Mouse (Mus musculus) erythroblast, embryonic 14.5 days (primary cell): Measurements from ENCODE around the gene Ankrd28. TPM values are rescaled to one million over a fixed set of nuclear protein-coding genes. Genes with fewer than 3 reads are reported as not detected.

ENCODE experiments used
- H3K27me3 ChIP-seq: 2 replicates; pipeline ENCODE4 v1.6.1; 2012; ENCODE audit warnings: inconsistent platforms; ENCODE audit not compliant: control insufficient read depth
- H3K36me3 ChIP-seq: 2 replicates; pipeline ENCODE4 v1.6.1; 2012; ENCODE audit warnings: mild to moderate bottlenecking, inconsistent platforms; ENCODE audit not compliant: control insufficient read depth
- H3K4me1 ChIP-seq: 2 replicates; pipeline ENCODE4 v1.6.1; 2012; ENCODE audit warnings: inconsistent platforms; ENCODE audit not compliant: control insufficient read depth
- H3K4me3 ChIP-seq: replicated peaks from 2 replicates; pipeline ENCODE3; 2012; ENCODE audit warnings: moderate library complexity, mild to moderate bottlenecking, inconsistent platforms
- H3K9me3 ChIP-seq: 2 replicates; pipeline ENCODE4 v1.6.1; 2012; ENCODE audit warnings: low read length, inconsistent platforms, mixed read lengths; ENCODE audit not compliant: control insufficient read depth
- GATA1 ChIP-seq: IDR thresholded peaks from 2 replicates; pipeline ENCODE4 v1.6.1; 2012; ENCODE audit warnings: low read length, inconsistent platforms, mixed read lengths
- TAL1 ChIP-seq: IDR thresholded peaks from 3 replicates; pipeline ENCODE4 v1.6.1; 2012; ENCODE audit warnings: low read length, inconsistent platforms, mixed read lengths
- polyA plus RNA-seq: library from polyadenylated mRNA; stranded (reverse); fragments of >175 nt; gene quantifications from 2 replicates; pipeline ENCODE4 v1.2.3, GENCODE M21; 2012

Ankrd28 gene
- polyA plus RNA-seq, 1 experiment = 0.02 TPM

GRCm38 (mm10) chr14:31748239-31748873 lies 82.1 kb downstream of the Ankrd28 start:
- no peaks in the 10 kb centered on the region for H3K27me3 ChIP-seq
- peaks cover 24% of the 10 kb centered on the region for H3K36me3 ChIP-seq
- no peaks in the 10 kb centered on the region for H3K9me3 ChIP-seq
- no peaks in the 10 kb centered on the region for H3K4me1 ChIP-seq
- H3K4me3 ChIP-seq = no peak overlapping the region
- no peak for TF ChIP-seq GATA1

GRCm38 (mm10) chr14:31742523-31742922 lies 87.9 kb downstream of the Ankrd28 start:
- Histone ChIP-seq H3K4me1 (peaks cover 7% of the 10 kb centered on the region), H3K4me3 (no peak overlapping the region), H3K27me3 (no peaks in the 10 kb centered on the region), H3K36me3 (peaks cover 43% of the 10 kb centered on the region), H3K9me3 (no peaks in the 10 kb centered on the region)
- TF ChIP-seq GATA1 (no peak), TAL1 (no peak)

DNA sequence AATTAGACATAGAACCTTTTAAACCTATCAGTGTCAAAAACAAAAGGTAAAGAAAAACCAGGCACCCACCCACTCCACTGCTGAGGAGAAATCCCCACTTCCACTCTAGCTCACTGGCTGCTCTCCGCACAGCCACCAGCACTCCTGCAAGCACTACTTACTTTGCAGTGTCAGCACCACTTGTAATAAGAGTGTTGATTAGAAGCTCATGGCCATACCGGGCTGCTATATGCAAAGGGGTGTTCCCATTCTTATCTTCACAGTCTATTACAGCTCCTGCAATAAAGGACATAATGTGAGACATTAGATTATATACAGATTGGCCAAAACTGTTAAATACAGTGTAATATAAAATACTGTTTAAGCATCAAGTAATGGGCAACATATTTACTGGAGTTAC lies 95.6 kb downstream of the Ankrd28 start:
- peaks cover 40% of the 10 kb centered on the region for H3K36me3 ChIP-seq
- no peaks in the 10 kb centered on the region; the same call in 1 of the 2 replicates for H3K9me3 ChIP-seq
- H3K4me1 ChIP-seq = peaks cover 12% of the 10 kb centered on the region
- TF ChIP-seq GATA1 (no peak), TAL1 (no peak)
- H3K27me3 ChIP-seq = no peaks in the 10 kb centered on the region
- no peak overlapping the region for H3K4me3 ChIP-seq

- Histone ChIP-seq H3K4me1 (peaks cover 13% of the 10 kb centered on the region), H3K4me3 (no peak overlapping the region), H3K9me3 (no peaks in the 10 kb centered on the region), H3K36me3 (peaks cover 34% of the 10 kb centered on the region), H3K27me3 (no peaks in the 10 kb centered on the region)
- TF ChIP-seq TAL1 (no peak), GATA1 (no peak)
Measured at GRCm38 (mm10) chr14:31727522-31727921, 102.9 kb downstream of the Ankrd28 start.

- no peak overlapping the region for H3K4me3 ChIP-seq
- H3K27me3 ChIP-seq = no peaks in the 10 kb centered on the region
- H3K9me3 ChIP-seq = no peaks in the 10 kb centered on the region
- no peak for TF ChIP-seq TAL1
- TF ChIP-seq GATA1 = no peak
- peaks cover 35% of the 10 kb centered on the region for H3K4me1 ChIP-seq
- H3K36me3 ChIP-seq = peaks cover 43% of the 10 kb centered on the region
Measured at GRCm38 (mm10) chr14:31722746-31723145, 107.7 kb downstream of the Ankrd28 start.

- H3K27me3 ChIP-seq = no peaks in the 10 kb centered on the region
- peaks cover 45% of the 10 kb centered on the region for H3K36me3 ChIP-seq
- TF ChIP-seq GATA1 = no peak
- TF ChIP-seq TAL1 = no peak
Measured at GRCm38 (mm10) chr14:31721256-31721655, 109.2 kb downstream of the Ankrd28 start.

DNA sequence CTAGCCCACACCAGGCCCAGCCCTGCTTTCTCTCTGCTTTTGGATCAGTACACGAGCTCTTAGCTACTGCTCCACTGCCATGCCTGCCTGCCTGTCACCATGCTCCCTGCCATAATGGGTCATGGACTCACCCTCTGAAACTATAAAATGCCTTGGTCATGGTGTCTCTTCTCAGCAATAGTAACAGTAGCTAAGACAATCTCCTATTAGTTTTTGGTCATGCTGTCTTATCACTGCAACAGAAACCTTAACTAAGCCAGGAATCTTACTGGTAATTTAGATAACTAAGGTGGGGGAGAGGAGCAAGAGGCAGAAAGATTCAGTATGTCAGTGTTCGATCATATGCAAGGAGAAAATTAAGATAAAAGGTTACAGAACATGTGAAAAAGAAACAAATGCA lies 112.1 kb downstream of the Ankrd28 start:
- Histone ChIP-seq H3K4me1 (peaks cover 47% of the 10 kb centered on the region), H3K27me3 (no peaks in the 10 kb centered on the region), H3K9me3 (no peaks in the 10 kb centered on the region), H3K36me3 (peaks cover 50% of the 10 kb centered on the region), H3K4me3 (no peak overlapping the region)
- no peak for TF ChIP-seq TAL1
- no peak for TF ChIP-seq GATA1

More at GRCm38 (mm10) chr14:31721256-31721655, 109.2 kb downstream of the Ankrd28 start:
- Histone ChIP-seq H3K9me3 (no peaks in the 10 kb centered on the region), H3K4me3 (no peak overlapping the region), H3K4me1 (peaks cover 36% of the 10 kb centered on the region)

DNA sequence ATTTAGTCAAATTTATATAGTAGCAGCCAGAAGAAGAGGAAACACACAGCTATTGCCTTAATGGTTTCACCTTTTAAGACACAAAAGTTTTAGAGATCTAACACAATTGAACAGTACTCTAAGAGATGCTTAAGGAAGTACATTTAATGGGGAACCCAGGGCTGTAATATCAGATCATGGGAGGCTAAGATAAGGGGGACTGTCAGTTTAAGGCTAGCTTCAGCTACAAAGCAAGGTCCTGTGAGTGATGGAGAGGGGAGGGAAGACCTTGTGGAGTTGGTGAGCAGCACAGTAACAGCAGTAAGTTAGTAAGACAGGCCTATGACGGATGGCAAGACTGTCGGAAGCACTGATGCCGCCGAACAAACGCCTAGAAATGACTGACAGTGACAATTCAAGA lies 113.1 kb downstream of the Ankrd28 start:
- H3K4me3 ChIP-seq = no peak overlapping the region
- H3K4me1 ChIP-seq = peaks cover 47% of the 10 kb centered on the region
- TF ChIP-seq GATA1 (no peak), TAL1 (no peak)
- peaks cover 51% of the 10 kb centered on the region for H3K36me3 ChIP-seq
- no peaks in the 10 kb centered on the region for H3K9me3 ChIP-seq
- no peaks in the 10 kb centered on the region for H3K27me3 ChIP-seq

- no peaks in the 10 kb centered on the region for H3K27me3 ChIP-seq
- H3K36me3 ChIP-seq = peaks cover 53% of the 10 kb centered on the region
- no peak overlapping the region for H3K4me3 ChIP-seq
- H3K4me1 ChIP-seq = peaks cover 50% of the 10 kb centered on the region
- no peaks in the 10 kb centered on the region for H3K9me3 ChIP-seq
- TF ChIP-seq TAL1 (no peak), GATA1 (no peak)
Measured at GRCm38 (mm10) chr14:31715669-31716068, 114.8 kb downstream of the Ankrd28 start.

GRCm38 (mm10) chr14:31709343-31709742 lies 121.1 kb downstream of the Ankrd28 start:
- Histone ChIP-seq H3K4me1 (peaks cover 36% of the 10 kb centered on the region), H3K9me3 (no peaks in the 10 kb centered on the region), H3K36me3 (peaks cover 42% of the 10 kb centered on the region), H3K4me3 (no peak overlapping the region), H3K27me3 (no peaks in the 10 kb centered on the region)
- TF ChIP-seq GATA1 (no peak), TAL1 (no peak)
